ENCODE assay signal across 20 mouse cellular contexts in the genomic region with DNA sequence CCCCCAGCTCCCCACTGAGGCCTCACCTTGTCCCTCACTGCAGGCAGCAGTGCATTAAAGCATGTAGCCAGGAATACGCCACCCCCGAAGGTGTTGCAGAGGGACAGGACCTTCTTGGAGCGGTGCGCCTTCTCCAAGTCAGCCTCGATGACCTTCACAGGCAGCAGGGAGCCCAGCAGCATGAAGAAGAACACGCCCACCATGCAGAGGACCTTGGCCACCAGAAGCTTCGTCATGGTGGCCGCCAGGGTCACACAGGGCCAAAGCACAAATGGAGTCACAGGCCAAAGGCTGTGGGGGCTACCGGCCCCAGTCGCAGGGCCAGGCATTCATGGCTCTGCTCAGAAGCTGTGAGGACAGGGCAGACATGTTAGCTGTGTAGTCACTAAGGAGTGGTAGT. TPM values are rescaled to one million over a fixed set of nuclear protein-coding genes. Genes with fewer than 3 reads are reported as not detected.
A peak's percentile ranks its signal among the peaks of the same experiment; 100 is the strongest.
DNase-seq lines count a peak whose midpoint lies in the region.
"Had no signal": no experiment of that assay in that cellular context is flagged by ENCODE, and none has a peak within 500 bp of the region (broad histone marks: within the 10 kb centered on the region; RNA-seq: fewer than 3 reads in every experiment).

No protein-coding gene starts in this region.

- DNase-seq in cerebellum, adult 11-12 months, result peak; percentile 35
- DNase-seq in cerebellum, postnatal 36 days, result no peak
- peak; percentile 79 for DNase-seq in adrenal gland, adult 8-10 months
- DNase-seq in adrenal gland, postnatal 14 days, result peak; percentile 74
- no peak for DNase-seq in urinary bladder, adult 2 months (ENCODE audit: low spot score)
- no peak for DNase-seq in gastrocnemius, postnatal 25 days
- DNase-seq: cerebellum, adult 2 months; cerebellum, postnatal 10 days; forebrain, postnatal 0 days; gastrocnemius, adult 2 months; gastrocnemius, postnatal 14 days; heart, adult 18-20 months; heart, postnatal 10 days; heart, postnatal 36 days; kidney, adult 11 months; kidney, adult 8-10 months had no signal

RNA-seq across cellular contexts. Expression of gene Slc39a3, which starts 3.6 kb away (rescaled TPM):
- 10 to 100 TPM; 50.7 to 86.9 (median 66.5) TPM for total RNA-seq in adrenal gland, adult 8-10 months (2022)
- 30.3 and 30.5 TPM in 2 replicates for total RNA-seq in adrenal gland, postnatal 14 days (2021)
- 25.3 and 29.3 TPM in 2 replicates for polyA plus RNA-seq in urinary bladder, adult 2 months (2012; rRNA removed)
- total RNA-seq in gastrocnemius, postnatal 25 days (2021), result 10 to 100 TPM; 13.5 to 13.9 TPM

RNA-seq across cellular contexts. Expression of gene Diras1, which starts 8.1 kb away (rescaled TPM):
- total RNA-seq in adrenal gland, adult 8-10 months (2022), result 1 to 10 TPM; 3.6 to 6.5 (median 4.4) TPM
- 2.1 and 2.3 TPM in 2 replicates for total RNA-seq in adrenal gland, postnatal 14 days (2021)
- polyA plus RNA-seq in urinary bladder, adult 2 months (2012; rRNA removed), result 0.12 and 0.17 TPM in 2 replicates
- total RNA-seq in gastrocnemius, postnatal 25 days (2021), result under 1 TPM in 1 of 2 experiments, not detected in 1; 0.51 TPM
- total RNA-seq: heart, adult 18-20 months; heart, postnatal 10 days; heart, postnatal 36 days had no signal
- polyA plus RNA-seq: gonadal fat pad, adult 2 months; heart, embryonic 12.5 days; heart, embryonic 15.5 days had no signal

RNA-seq across cellular contexts. Expression of gene Gng7, which starts 18.8 kb away (rescaled TPM):
- total RNA-seq in adrenal gland, adult 8-10 months (2022), result 10 to 100 TPM in 2 of 4 experiments, 1 to 10 TPM in 2; 9.4 to 16.6 (median 12.9) TPM
- 5.9 and 6.2 TPM in 2 replicates for total RNA-seq in adrenal gland, postnatal 14 days (2021)
- polyA plus RNA-seq in urinary bladder, adult 2 months (2012; rRNA removed), result 4.2 and 5.4 TPM in 2 replicates
- 1 to 10 TPM in 1 of 2 experiments, under 1 TPM in 1; 0.61 to 1.1 TPM for total RNA-seq in gastrocnemius, postnatal 25 days (2021)
- polyA plus RNA-seq: activated CD4-positive, CD25-positive, alpha-beta regulatory T cell, adult 4 months had no signal

RNA-seq across cellular contexts. Expression of gene Sgta, which starts 26.4 kb away (rescaled TPM):
- 100 to 1,000 TPM; 185 to 247 (median 197) TPM for total RNA-seq in adrenal gland, adult 8-10 months (2022)
- total RNA-seq in adrenal gland, postnatal 14 days (2021), result 212 and 215 TPM in 2 replicates
- polyA plus RNA-seq in urinary bladder, adult 2 months (2012; rRNA removed), result 90.0 and 93.9 TPM in 2 replicates
- 10 to 100 TPM; 82.2 to 85.2 TPM for total RNA-seq in gastrocnemius, postnatal 25 days (2021)

RNA-seq across cellular contexts. Expression of gene Thop1, which starts 36.2 kb away (rescaled TPM):
- total RNA-seq in adrenal gland, adult 8-10 months (2022), result 10 to 100 TPM; 43.6 to 59.2 (median 45.7) TPM
- 56.0 and 60.6 TPM in 2 replicates for total RNA-seq in adrenal gland, postnatal 14 days (2021)
- 21.7 and 22.7 TPM in 2 replicates for polyA plus RNA-seq in urinary bladder, adult 2 months (2012; rRNA removed)
- total RNA-seq in gastrocnemius, postnatal 25 days (2021), result 10 to 100 TPM; 18.5 to 22.9 TPM

Comparison
In these comparisons a context has a peak if more than half of its experiments do, and no peak if none do; other contexts are left out.
1. DNase-seq: peak in cerebellum, adult 11-12 months (single experiment), adrenal gland, adult 8-10 months (single experiment) and adrenal gland, postnatal 14 days (single experiment); none in cerebellum, postnatal 36 days (0 of 2), urinary bladder, adult 2 months (single experiment) and gastrocnemius, postnatal 25 days (single experiment).